Mouse (Mus musculus): ENCODE measurements around the gene 2410004B18Rik.

GRCm38 (mm10) chr3:145922971-145923370, 14.8 kb upstream of the 2410004B18Rik start:
- TF ChIP-seq CTCF (IDR thresholded peaks at IDR 0.05; ENCODE audit: insufficient read depth, low read length) (no peak), POLR2A (IDR thresholded peaks at IDR 0.05; ENCODE audit: borderline replicate concordance, extremely low read depth, low read depth, low read length) (no peak)

All from lung, adult 2 months (tissue).